Mouse (Mus musculus) myocyte (in vitro differentiated cells): ENCODE results near the gene Clca2. TPM values are rescaled to one million over a fixed set of nuclear protein-coding genes. Genes with fewer than 3 reads are reported as not detected.

ENCODE experiments used
- H3K27me3 ChIP-seq: one replicate; pipeline ENCODE4 v1.6.1; 2011; ENCODE audit not compliant: control insufficient read depth, insufficient read depth, insufficient read length
- H3K36me3 ChIP-seq: one replicate; pipeline ENCODE4 v1.6.1; 2011; ENCODE audit not compliant: control insufficient read depth, insufficient read depth
- H3K4me2 ChIP-seq: one replicate; pipeline ENCODE4 v1.6.1; 2011; ENCODE audit warnings: low read depth, control low read depth
- H3K4me3 ChIP-seq: one replicate; pipeline ENCODE4 v1.5.1; 2011; ENCODE audit warnings: mild to moderate bottlenecking, control low read depth, moderate library complexity
- H3K79me2 ChIP-seq: one replicate; pipeline ENCODE4 v1.6.1; 2011; ENCODE audit not compliant: control insufficient read depth, insufficient read depth
- H3ac ChIP-seq: one replicate; pipeline ENCODE4 v1.6.1; 2011; ENCODE audit not compliant: control insufficient read depth, insufficient read length
- CEBPB ChIP-seq: IDR thresholded peaks from 2 replicates; pipeline ENCODE4 v1.6.1; 2011; ENCODE audit warnings: mild to moderate bottlenecking, moderate library complexity; ENCODE audit not compliant: poor library complexity, insufficient read depth, severe bottlenecking
- E2F4 ChIP-seq: IDR thresholded peaks from one replicate; pipeline ENCODE4 v1.6.1; 2011; ENCODE audit warnings: mild to moderate bottlenecking, control low read depth, moderate library complexity; ENCODE audit not compliant: insufficient read depth
- MAX ChIP-seq: IDR thresholded peaks from one replicate; pipeline ENCODE4 v1.6.1; 2011; ENCODE audit warnings: low read depth, mild to moderate bottlenecking, control low read depth
- MYOD1 ChIP-seq, 3 experiments: IDR thresholded peaks; one replicate each; pipeline ENCODE4 v1.6.1; 2011; ENCODE audit warnings: control low read depth in 2 of 3, low read depth in 2 of 3, mild to moderate bottlenecking in 2 of 3, moderate library complexity in 1 of 3; ENCODE audit not compliant: insufficient read length in 2 of 3, control insufficient read depth in 1 of 3
- MYOG ChIP-seq, 3 experiments: IDR thresholded peaks; one replicate each; pipeline ENCODE4 v1.6.1; 2011; ENCODE audit warnings: control low read depth in 2 of 3, low read depth in 2 of 3, mild to moderate bottlenecking in 2 of 3; ENCODE audit not compliant: insufficient read length in 2 of 3, control insufficient read depth in 1 of 3, insufficient read depth in 1 of 3
- POLR2A ChIP-seq: IDR thresholded peaks from one replicate; pipeline ENCODE4 v1.6.1; 2011; ENCODE audit warnings: low read depth, mild to moderate bottlenecking, control low read depth, moderate library complexity; ENCODE audit not compliant: insufficient read length
- POLR2AphosphoS2 ChIP-seq: IDR thresholded peaks from one replicate; pipeline ENCODE4 v1.6.1; 2011; ENCODE audit warnings: low read depth, control low read depth; ENCODE audit not compliant: insufficient read length
- REST ChIP-seq: IDR thresholded peaks from one replicate; pipeline ENCODE4 v1.6.1; 2011; ENCODE audit warnings: mild to moderate bottlenecking, control low read depth, moderate library complexity; ENCODE audit not compliant: insufficient read depth, insufficient read length
- SRF ChIP-seq: IDR thresholded peaks from one replicate; pipeline ENCODE4 v1.6.1; 2011; ENCODE audit warnings: low read depth; ENCODE audit not compliant: control insufficient read depth, insufficient read length
- TCF12 ChIP-seq: IDR thresholded peaks from one replicate; pipeline ENCODE4 v1.6.1; 2011; ENCODE audit warnings: mild to moderate bottlenecking, control low read depth; ENCODE audit not compliant: poor library complexity, insufficient read depth, severe bottlenecking
- TCF3 ChIP-seq: IDR thresholded peaks from one replicate; pipeline ENCODE4 v1.6.1; 2011; ENCODE audit warnings: low read depth, control low read depth; ENCODE audit not compliant: insufficient read length
- USF1 ChIP-seq: IDR thresholded peaks from one replicate; pipeline ENCODE4 v1.6.1; 2011; ENCODE audit warnings: low read depth, mild to moderate bottlenecking, control low read depth, moderate library complexity
- polyA plus RNA-seq: library from polyadenylated mRNA; unstranded; fragments of >200 nt; fragmentation: generic; extraction: Trizol; gene quantifications from one replicate; pipeline ENCODE4 v1.2.1, GENCODE M21; 2012; ENCODE audit warnings: missing spikeins

The Clca2 gene
- polyA plus RNA-seq, 1 experiment = 0.04 TPM

- no peak overlapping the region for H3K4me2 ChIP-seq
- H3ac ChIP-seq = no peak overlapping the region
- H3K36me3 ChIP-seq = no peaks in the 10 kb centered on the region
- no peak for TF ChIP-seq CEBPB
- TF ChIP-seq TCF12 = no peak
- TF ChIP-seq POLR2AphosphoS2 = no peak
- TF ChIP-seq TCF3 = no peak
- no peak for TF ChIP-seq MYOD1 (IDR thresholded peaks at IDR 0.05; ENCODE audit: control insufficient read depth in 1 of 3, insufficient read length in 2 of 3, low read depth in 2 of 3)
- TF ChIP-seq MYOG (IDR thresholded peaks at IDR 0.05; ENCODE audit: control insufficient read depth in 1 of 3, insufficient read depth in 1 of 3, insufficient read length in 2 of 3, low read depth in 2 of 3) = no peak
- no peak for TF ChIP-seq REST
- no peak for TF ChIP-seq E2F4
- no peak for TF ChIP-seq USF1
- TF ChIP-seq POLR2A = no peak
- TF ChIP-seq MAX = no peak
- TF ChIP-seq SRF = no peak
- H3K4me3 ChIP-seq = no peak overlapping the region
- no peaks in the 10 kb centered on the region for H3K27me3 ChIP-seq
- no peaks in the 10 kb centered on the region for H3K79me2 ChIP-seq
These were observed 43.7 kb upstream of the Clca2 start for GRCm38 (mm10) chr3:145142925-145143324.

DNA sequence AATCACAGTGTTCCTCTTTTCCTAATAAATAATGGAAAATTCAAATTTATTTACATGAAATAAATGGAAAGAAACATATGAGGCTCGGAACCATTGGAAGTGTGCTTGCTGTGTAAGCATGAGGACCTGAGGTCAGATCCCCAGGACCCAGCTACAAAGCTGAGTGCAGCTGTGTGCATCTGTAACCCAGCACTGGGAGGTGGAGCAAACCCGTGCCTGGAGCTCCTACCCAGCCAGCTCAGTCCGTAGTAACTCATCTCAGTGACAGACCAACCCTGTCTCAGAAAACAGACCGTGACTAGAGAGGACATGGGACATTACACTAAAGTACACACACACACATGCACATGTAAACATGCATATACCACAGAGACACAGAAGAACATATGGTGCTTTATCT lies 41.0 kb upstream of the Clca2 start:
- Histone ChIP-seq H3ac (no peak overlapping the region), H3K36me3 (peaks cover 3% of the 10 kb centered on the region), H3K27me3 (no peaks in the 10 kb centered on the region), H3K4me2 (no peak overlapping the region), H3K4me3 (no peak overlapping the region), H3K79me2 (no peaks in the 10 kb centered on the region)
- TF ChIP-seq MYOG (IDR thresholded peaks at IDR 0.05; ENCODE audit: control insufficient read depth in 1 of 3, insufficient read depth in 1 of 3, insufficient read length in 2 of 3, low read depth in 2 of 3) (no peak), TCF12 (no peak), MAX (no peak), TCF3 (no peak), CEBPB (no peak), USF1 (no peak), POLR2A (no peak), POLR2AphosphoS2 (no peak), MYOD1 (IDR thresholded peaks at IDR 0.05; ENCODE audit: control insufficient read depth in 1 of 3, insufficient read length in 2 of 3, low read depth in 2 of 3) (no peak), REST (no peak), E2F4 (no peak), SRF (no peak)

GRCm38 (mm10) chr3:145131210-145131868 lies 32.1 kb upstream of the Clca2 start:
- TF ChIP-seq CEBPB (no peak), E2F4 (no peak), SRF (no peak)
- no peak overlapping the region for H3K4me2 ChIP-seq
- H3ac ChIP-seq = no peak overlapping the region
- peaks cover 11% of the 10 kb centered on the region for H3K36me3 ChIP-seq
- no peak overlapping the region for H3K4me3 ChIP-seq
- no peaks in the 10 kb centered on the region for H3K27me3 ChIP-seq
- no peaks in the 10 kb centered on the region for H3K79me2 ChIP-seq

DNA sequence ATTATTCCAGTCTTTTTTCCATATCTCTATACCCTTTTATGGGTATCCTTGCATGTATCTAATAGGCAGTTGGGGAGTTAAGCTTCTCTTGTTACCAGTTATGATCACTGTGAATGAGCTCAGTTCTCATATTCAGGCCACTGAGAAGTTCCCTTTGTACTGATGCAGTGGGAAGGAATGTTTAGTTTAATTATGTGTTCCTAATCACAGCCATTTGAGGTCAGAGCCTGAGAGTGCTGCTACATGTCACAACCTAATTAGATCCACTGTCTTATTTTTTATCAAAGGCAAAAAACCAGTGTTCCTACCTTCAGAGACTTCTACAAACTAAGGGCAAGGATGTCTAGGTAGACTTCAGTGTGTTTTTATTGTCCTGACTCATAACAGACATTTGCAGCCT lies 30.1 kb upstream of the Clca2 start:
- Histone ChIP-seq H3K79me2 (no peaks in the 10 kb centered on the region), H3K4me2 (no peak overlapping the region), H3ac (no peak overlapping the region), H3K27me3 (no peaks in the 10 kb centered on the region), H3K4me3 (no peak overlapping the region), H3K36me3 (peaks cover 8% of the 10 kb centered on the region)
- no peak for TF ChIP-seq MYOG (IDR thresholded peaks at IDR 0.05; ENCODE audit: control insufficient read depth in 1 of 3, insufficient read depth in 1 of 3, insufficient read length in 2 of 3, low read depth in 2 of 3)
- no peak for TF ChIP-seq MYOD1 (IDR thresholded peaks at IDR 0.05; ENCODE audit: control insufficient read depth in 1 of 3, insufficient read length in 2 of 3, low read depth in 2 of 3)
- TF ChIP-seq CEBPB = no peak
- no peak for TF ChIP-seq TCF3
- no peak for TF ChIP-seq USF1
- no peak for TF ChIP-seq SRF
- TF ChIP-seq REST = no peak
- no peak for TF ChIP-seq TCF12
- no peak for TF ChIP-seq E2F4

GRCm38 (mm10) chr3:145126618-145127017 lies 27.4 kb upstream of the Clca2 start:
- no peak overlapping the region for H3K4me2 ChIP-seq
- TF ChIP-seq USF1 = no peak
- TF ChIP-seq E2F4 = no peak
- TF ChIP-seq TCF12 = no peak
- no peak for TF ChIP-seq REST
- TF ChIP-seq MAX = no peak
- TF ChIP-seq SRF = no peak
- TF ChIP-seq CEBPB = no peak
- TF ChIP-seq POLR2AphosphoS2 = no peak
- no peak for TF ChIP-seq MYOG (IDR thresholded peaks at IDR 0.05; ENCODE audit: control insufficient read depth in 1 of 3, insufficient read depth in 1 of 3, insufficient read length in 2 of 3, low read depth in 2 of 3)
- TF ChIP-seq POLR2A = no peak
- no peak for TF ChIP-seq MYOD1 (IDR thresholded peaks at IDR 0.05; ENCODE audit: control insufficient read depth in 1 of 3, insufficient read length in 2 of 3, low read depth in 2 of 3)
- no peak for TF ChIP-seq TCF3
- no peak overlapping the region for H3ac ChIP-seq
- no peaks in the 10 kb centered on the region for H3K27me3 ChIP-seq
- H3K36me3 ChIP-seq = peaks cover 8% of the 10 kb centered on the region
- H3K4me3 ChIP-seq = no peak overlapping the region
- no peaks in the 10 kb centered on the region for H3K79me2 ChIP-seq
